Mouse (Mus musculus) splenic B cell, adult 2 months (primary cell): Measurements from ENCODE around the gene Rab37.

ENCODE experiments used
- DNase-seq: peaks from one replicate; pipeline ENCODE4 v3.0.0-alpha.2; 2011; ENCODE audit warnings: low read depth, low spot score
- H3K27me3 ChIP-seq: 2 replicates; pipeline ENCODE4 v1.6.1; 2012; ENCODE audit warnings: mild to moderate bottlenecking, low read length, moderate library complexity, mixed read lengths; ENCODE audit not compliant: control insufficient read depth, poor library complexity, insufficient read depth, severe bottlenecking
- H3K36me3 ChIP-seq: 2 replicates; pipeline ENCODE4 v1.6.1; 2012; ENCODE audit warnings: mild to moderate bottlenecking, low read length, moderate library complexity, mixed read lengths; ENCODE audit not compliant: control insufficient read depth, poor library complexity, insufficient read depth, severe bottlenecking

The Rab37 gene

GRCm38 (mm10) chr11:115091362-115091901, at the start of gene Rab37:
TSS of gene Rab37 (plus strand) at chr11:115091431.
- Histone ChIP-seq H3K27me3 (0 out of 2 replicates have a peak, but pooled peaks cover 2% of the 10 kb centered on the region), H3K36me3 (no peaks in the 10 kb centered on the region)
- DNase-seq: peak; percentile 16

DNA sequence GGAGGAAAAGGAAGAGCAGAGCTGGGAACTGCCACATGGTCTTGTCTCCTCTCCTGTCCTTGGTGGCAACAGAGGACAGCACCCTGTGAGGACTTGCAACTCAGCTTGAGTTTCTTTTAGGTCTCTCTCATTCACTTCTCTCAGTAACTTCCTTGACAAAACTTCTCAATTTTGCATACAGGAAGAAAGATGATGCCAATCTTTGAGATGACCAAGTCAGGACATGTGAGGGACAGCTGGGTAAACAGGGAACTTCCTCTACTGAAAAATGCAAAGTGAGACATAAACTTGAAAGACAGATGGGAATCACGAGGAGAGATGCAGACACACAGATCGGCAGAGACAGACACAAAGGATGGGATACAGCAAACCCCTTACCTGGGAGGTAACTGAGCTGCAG, 43.0 kb upstream of the Rab37 start, which contains the start of gene Cd300ld3:
TSS of gene Cd300ld3 (minus strand) at position 151 of the 400 bp plus-strand sequence.
- H3K36me3 ChIP-seq: no peaks in the 10 kb centered on the region

GRCm38 (mm10) chr11:115049282-115049895, 41.8 kb upstream of the Rab37 start:
- H3K36me3 ChIP-seq: no peaks in the 10 kb centered on the region
- no peaks in the 10 kb centered on the region for H3K27me3 ChIP-seq
- DNase-seq: peak; percentile 47

More for the DNA sequence above, 43.0 kb upstream of the Rab37 start, which contains the start of gene Cd300ld3:
- no peak for DNase-seq
- no peaks in the 10 kb centered on the region for H3K27me3 ChIP-seq

DNA sequence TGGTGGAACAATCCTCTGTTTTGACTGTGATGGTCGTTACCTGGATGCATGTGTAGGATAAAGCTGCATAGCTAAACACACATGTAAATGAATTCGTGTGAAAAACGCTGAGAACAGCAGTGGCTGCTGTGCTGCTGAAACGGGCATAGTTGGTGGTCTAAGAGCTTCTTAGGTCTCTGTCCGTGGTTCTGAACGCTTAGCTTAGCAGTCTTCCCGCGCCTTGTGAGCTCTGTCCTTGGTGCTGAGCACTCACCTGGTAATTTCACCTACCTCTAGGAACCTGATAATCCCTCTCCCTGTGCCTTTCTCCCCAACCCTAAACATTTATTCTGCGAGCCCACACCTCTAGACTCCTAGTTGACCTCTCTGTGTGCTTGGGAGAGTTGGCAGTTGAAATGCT, 39.0 kb upstream of the Rab37 start:
- Histone ChIP-seq H3K27me3 (no peaks in the 10 kb centered on the region), H3K36me3 (no peaks in the 10 kb centered on the region)
- peak; percentile 50 for DNase-seq

- Histone ChIP-seq H3K36me3 (no peaks in the 10 kb centered on the region), H3K27me3 (no peaks in the 10 kb centered on the region)
- no peak for DNase-seq
These were observed 38.2 kb upstream of the Rab37 start for GRCm38 (mm10) chr11:115052991-115053390.

GRCm38 (mm10) chr11:115054537-115054936, 36.7 kb upstream of the Rab37 start:
- Histone ChIP-seq H3K27me3 (no peaks in the 10 kb centered on the region), H3K36me3 (no peaks in the 10 kb centered on the region)
- no peak for DNase-seq

DNA sequence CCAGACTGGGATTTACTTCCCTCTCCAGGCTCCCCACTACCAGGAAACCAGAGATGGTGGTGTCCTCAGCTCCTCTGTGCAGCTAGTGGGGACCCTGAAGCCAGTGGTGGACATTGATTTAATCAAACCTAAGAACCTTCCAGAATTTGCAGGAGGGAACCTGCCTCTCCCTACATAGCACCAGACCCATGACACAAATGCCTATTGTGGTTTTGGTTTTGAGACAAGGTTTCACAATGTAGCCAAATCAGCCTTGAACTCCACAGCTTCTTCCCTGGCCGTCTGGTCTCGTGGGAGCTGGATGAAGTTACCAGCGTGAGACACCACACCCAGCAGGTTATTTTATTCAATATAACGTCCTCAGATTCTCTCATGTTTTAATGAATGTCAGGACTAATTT, 32.5 kb upstream of the Rab37 start:
- DNase-seq: no peak
- H3K36me3 ChIP-seq: no peaks in the 10 kb centered on the region
- no peaks in the 10 kb centered on the region for H3K27me3 ChIP-seq

GRCm38 (mm10) chr11:115059797-115060196, 31.4 kb upstream of the Rab37 start:
- DNase-seq: no peak
- H3K36me3 ChIP-seq: no peaks in the 10 kb centered on the region
- no peaks in the 10 kb centered on the region; the same call in 1 of the 2 replicates for H3K27me3 ChIP-seq

GRCm38 (mm10) chr11:115062077-115062476, 29.2 kb upstream of the Rab37 start, which contains the start of gene Cd300e:
TSS of gene Cd300e (minus strand) at chr11:115062177.
- H3K36me3 ChIP-seq: no peaks in the 10 kb centered on the region
- H3K27me3 ChIP-seq: no peaks in the 10 kb centered on the region; the same call in 1 of the 2 replicates
- DNase-seq: no peak

DNA sequence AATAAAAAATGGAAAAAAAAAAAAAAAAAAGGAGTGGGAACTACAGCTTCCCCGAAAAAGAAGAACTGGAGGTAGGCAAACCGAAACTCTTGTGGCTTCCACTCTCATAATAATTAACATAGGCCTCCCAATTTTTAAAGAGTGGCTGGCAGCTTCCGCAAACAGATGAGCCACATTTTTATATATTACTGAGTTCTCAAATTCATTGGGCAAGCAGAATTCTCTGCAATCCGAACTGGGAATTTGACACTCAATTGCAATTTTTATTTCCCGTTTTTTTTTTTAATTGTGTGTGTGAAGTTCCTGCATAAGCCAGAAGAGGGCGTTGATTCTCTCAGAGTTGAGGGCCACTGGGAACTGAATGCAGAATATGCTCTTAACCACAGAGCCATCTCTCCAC, 24.5 kb upstream of the Rab37 start:
- no peak for DNase-seq
- H3K27me3 ChIP-seq: no peaks in the 10 kb centered on the region; the same call in 1 of the 2 replicates
- no peaks in the 10 kb centered on the region for H3K36me3 ChIP-seq

DNA sequence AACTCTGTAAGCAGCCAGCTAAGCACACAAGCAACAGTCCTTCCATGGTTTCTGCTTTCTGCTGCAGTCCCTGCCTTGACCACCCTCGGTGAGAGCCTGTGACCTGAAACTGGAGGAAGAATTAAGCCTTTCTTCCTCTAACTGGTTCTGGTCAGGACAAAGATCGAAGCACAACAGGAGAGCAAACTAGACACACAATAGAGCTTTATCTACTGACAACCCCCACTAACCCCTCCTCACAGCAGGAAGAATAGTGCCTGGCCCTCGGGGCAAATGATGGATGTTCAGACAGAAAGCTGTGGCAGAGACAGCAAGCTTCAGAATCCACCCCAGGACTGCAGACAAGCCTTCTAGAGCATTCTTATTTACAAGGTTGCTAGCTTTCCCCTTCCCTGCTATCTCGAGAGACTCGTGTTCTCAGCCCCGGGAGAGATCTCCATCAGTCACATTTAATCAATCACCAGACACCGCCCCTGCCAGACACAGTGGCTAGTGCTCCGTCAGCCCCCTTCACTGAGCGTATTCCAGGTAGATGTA, 20.1 kb upstream of the Rab37 start:
- Histone ChIP-seq H3K36me3 (no peaks in the 10 kb centered on the region), H3K27me3 (no peaks in the 10 kb centered on the region; the same call in 1 of the 2 replicates)
- no peak for DNase-seq

GRCm38 (mm10) chr11:115071631-115072294, 19.5 kb upstream of the Rab37 start:
- no peaks in the 10 kb centered on the region for H3K36me3 ChIP-seq
- DNase-seq: no peak
- H3K27me3 ChIP-seq: no peaks in the 10 kb centered on the region; the same call in 1 of the 2 replicates

- Histone ChIP-seq H3K27me3 (no peaks in the 10 kb centered on the region; the same call in 1 of the 2 replicates), H3K36me3 (no peaks in the 10 kb centered on the region)
- DNase-seq: no peak
These were observed 18.2 kb upstream of the Rab37 start for GRCm38 (mm10) chr11:115073002-115073401.

GRCm38 (mm10) chr11:115075407-115075806, 15.8 kb upstream of the Rab37 start:
- Histone ChIP-seq H3K36me3 (no peaks in the 10 kb centered on the region), H3K27me3 (no peaks in the 10 kb centered on the region; the same call in 1 of the 2 replicates)
- no peak for DNase-seq

DNA sequence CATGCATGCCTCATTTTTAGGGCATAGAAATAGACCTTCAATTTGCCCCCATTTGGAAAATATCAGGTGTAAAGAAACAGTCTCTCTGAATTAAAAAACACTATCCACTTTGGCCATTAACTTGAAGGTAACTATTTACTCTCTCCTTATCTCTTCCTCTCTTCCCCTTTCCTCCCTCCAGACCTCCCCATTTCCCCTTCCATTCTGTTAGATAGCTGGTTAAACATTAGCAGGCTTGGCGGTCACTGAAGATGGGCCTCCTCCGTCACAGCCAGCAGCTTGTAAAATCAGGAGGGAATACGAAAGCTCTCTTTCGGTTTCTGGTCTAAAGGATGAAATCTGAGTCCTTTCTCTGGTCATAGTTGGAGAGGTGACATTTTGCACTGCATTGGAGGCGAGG, 15.4 kb upstream of the Rab37 start:
- Histone ChIP-seq H3K36me3 (no peaks in the 10 kb centered on the region), H3K27me3 (no peaks in the 10 kb centered on the region; the same call in 1 of the 2 replicates)
- DNase-seq: no peak
